Mouse (Mus musculus): ENCODE measurements around the gene Aars2. TPM values are rescaled to one million over a fixed set of nuclear protein-coding genes. Genes with fewer than 3 reads are reported as not detected.

Aars2 gene
- polyA plus RNA-seq, 2 experiments from 2014 or later = 2.4 to 5.1 TPM

DNA sequence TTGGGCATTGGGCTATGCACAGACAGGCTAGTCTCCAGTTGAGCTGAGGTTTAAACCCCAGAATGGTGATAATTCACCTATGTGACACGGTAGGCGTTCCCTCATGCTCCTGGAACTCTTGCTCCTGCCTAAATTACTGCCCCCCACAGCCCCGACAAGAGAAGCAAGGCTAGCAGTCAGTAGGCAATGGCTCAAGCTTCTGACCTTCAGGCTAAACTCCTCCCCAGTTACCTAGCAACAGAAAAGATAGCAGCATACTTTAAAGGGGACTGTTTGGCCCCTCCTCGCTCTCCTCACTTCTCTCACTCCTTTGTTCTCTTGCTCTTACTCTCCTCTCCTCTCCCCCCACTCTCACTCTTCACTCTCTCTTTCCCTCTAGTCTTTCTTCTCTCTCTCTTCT lies 5.7 kb upstream of the Aars2 start:
- ATAC-seq = no peak

DNA sequence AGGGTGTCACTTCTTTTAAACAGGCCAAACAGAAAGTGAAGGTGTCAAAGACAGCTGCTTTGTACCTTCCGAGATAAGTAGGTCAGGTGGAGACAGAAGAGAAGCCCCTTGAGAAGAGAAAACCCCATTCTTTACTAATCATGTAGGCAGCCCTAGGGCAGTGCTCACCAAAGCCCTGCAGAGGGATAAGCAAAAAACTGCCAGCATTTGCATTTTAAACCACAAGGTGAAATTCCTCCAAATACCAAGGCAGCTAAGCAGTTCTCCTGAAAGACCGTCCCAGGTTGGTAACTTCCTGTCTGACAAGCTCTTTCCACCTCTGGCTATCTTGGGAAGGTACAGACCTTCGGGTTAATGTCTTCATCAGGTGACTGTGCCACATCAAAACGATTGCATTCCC lies 4.3 kb upstream of the Aars2 start:
- no peak for ATAC-seq

DNA sequence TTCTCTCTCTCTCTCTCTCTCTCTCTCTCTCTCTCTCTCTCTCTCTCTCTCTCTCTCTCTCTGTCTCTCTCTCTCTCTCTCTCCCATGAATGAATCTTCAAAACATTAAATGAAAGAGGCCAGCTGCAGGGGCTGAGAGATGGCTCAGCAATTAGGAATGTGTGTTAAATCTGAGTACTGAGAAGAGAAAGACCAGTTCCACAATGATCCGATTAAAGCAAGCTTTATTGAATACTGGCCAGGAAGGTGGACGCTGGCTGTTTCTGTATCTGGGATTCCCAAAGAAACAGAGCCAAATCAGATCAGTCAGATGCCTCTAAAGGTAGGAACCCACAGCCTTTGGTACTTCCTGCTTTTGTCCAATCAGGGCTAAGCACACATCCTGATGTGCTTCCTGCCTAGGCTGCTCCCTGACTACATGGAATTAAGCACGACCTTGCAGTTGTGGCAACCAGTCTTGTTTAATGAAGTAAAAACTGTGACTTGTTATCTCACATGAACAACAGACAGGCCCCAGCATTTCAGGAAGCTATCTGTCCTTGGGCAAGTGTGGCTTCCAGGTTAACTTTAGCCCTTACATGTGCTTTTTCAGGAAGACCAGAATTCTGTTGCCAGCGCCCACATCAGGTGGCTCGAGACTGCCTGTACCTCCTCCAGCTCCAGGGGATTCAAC lies 3.2 kb upstream of the Aars2 start:
- ATAC-seq = no peak

- no peak for ATAC-seq
These were observed 638 bp upstream of the Aars2 start for GRCm38 (mm10) chr17:45505941-45506465.

DNA sequence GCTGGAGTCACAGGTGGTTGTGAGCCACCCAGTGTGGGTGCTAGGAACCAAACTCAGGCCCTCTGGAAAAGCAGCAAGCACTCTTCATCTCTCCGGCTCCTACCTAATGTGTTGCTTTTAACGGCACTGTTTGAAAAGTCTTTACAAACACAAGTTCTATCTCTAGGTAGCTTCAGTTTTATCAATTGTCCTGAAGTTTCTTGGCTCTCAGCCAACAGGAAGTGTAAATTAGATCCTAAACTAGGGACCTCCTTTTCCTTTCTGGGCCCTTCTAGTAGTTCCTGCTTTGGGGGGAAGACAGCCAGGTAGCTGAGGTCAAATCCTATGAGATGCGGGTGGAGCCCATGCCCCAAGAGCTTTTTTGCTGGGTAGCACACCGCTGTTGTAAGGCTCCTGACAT lies 4.2 kb downstream of the Aars2 start:
- ATAC-seq = no peak

DNA sequence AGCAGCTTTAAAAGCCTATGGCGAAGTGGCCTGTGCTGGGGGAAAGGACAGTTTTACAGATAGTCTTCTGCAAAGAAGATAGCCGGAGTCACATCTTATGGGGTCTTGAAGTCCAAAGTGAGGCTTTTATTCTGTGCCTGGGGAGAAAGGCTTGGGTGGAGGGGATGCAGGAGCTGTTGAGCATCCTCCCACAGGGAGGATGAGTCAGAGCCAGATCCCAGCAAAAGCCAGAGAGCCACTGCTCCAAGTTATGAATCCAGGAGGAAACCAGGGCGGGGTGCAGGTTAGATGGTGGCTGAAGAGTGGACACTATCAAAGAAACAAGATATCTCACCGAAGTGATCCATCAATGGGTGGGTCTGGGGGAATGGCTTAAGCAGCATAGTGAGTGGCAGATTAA lies 5.1 kb downstream of the Aars2 start:
- no peak for ATAC-seq

DNA sequence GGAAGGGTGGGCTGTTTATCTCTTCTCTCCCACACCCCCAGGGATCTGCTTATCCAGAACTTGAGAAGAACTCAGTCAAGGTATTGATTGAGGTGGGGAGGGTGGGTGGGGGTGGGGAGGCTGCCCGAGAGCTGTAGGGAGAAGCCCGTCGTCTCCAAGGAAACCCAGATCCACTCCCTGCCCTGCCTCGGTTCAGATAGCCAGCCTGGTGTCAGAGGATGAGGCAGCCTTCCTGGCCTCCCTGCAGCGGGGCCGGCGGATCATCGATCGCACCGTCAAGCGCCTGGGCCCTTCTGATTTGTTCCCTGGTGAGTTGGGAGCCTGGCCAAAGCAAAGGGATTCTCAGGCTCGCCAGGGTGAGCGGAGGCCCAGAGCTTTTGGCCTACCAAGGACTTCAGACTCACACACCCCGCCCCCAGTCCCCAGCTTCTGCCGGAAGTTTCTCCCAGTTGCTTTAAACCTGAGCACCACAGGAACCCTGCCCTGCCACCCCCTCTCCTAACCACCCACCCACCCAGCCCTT lies 8.6 kb downstream of the Aars2 start:
- ATAC-seq = no peak

GRCm38 (mm10) chr17:45515806-45516205 lies 9.2 kb downstream of the Aars2 start:
- ATAC-seq = no peak

DNA sequence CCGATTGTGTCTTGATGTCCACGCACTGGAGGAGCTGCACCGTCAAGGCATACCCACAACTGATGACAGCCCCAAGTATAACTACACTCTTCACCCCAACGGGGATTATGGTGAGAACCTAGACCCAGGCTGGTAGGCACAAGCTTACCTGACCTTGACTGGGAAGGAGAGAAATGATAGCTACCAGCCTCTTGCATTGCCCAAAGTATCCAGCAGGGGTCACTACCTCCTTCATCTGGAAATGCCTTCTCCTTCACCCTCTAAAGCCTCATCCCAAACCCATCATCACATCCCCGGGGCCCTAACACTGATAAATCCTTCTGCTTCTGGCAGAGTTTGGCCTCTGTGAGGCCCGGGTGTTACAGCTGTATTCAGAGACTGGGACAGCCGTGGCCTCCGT lies 9.8 kb downstream of the Aars2 start:
- ATAC-seq = peak; percentile 67

- ATAC-seq = no peak
These were observed 10.5 kb downstream of the Aars2 start for GRCm38 (mm10) chr17:45517135-45517534.

- ATAC-seq = no peak
These were observed 11.0 kb downstream of the Aars2 start for GRCm38 (mm10) chr17:45517549-45518215.

GRCm38 (mm10) chr17:45518766-45519475 lies 12.3 kb downstream of the Aars2 start:
- no peak for ATAC-seq

DNA sequence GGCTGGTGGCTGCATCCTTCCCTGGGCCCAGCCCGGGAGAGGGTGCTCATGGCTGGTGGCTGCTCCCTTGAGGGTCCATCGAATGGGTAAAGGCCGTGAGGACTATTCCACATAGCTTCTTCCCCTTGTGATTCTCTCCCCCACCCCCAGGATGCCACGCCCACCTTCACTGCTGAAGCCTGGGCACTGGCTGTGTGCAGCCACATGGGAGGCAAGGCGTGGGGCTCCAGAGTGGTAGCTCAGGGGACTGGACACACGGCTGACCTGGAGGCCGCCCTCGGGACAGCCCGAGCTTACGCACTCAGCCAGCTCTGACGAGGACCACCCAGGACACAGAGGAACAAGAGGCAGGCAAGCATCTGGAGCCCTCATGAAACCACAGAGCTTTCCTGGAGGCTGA lies 13.5 kb downstream of the Aars2 start:
- ATAC-seq = no peak

- ATAC-seq = no peak
These were observed 16.6 kb downstream of the Aars2 start, which contains the start of gene Tcte1 for GRCm38 (mm10) chr17:45523263-45523662. TSS of gene Tcte1 (plus strand) at chr17:45523434.

- ATAC-seq = no peak
These were observed 18.3 kb downstream of the Aars2 start for GRCm38 (mm10) chr17:45524961-45525360.

- no peak for ATAC-seq
These were observed 19.9 kb downstream of the Aars2 start for GRCm38 (mm10) chr17:45526571-45526970.

- ATAC-seq = no peak
These were observed 23.7 kb downstream of the Aars2 start for GRCm38 (mm10) chr17:45530346-45530782.

GRCm38 (mm10) chr17:45532896-45533295 lies 26.3 kb downstream of the Aars2 start:
- ATAC-seq = no peak

GRCm38 (mm10) chr17:45536264-45536663 lies 29.6 kb downstream of the Aars2 start:
- no peak for ATAC-seq

- ATAC-seq = no peak
These were observed 31.8 kb downstream of the Aars2 start for GRCm38 (mm10) chr17:45538394-45538793.

DNA sequence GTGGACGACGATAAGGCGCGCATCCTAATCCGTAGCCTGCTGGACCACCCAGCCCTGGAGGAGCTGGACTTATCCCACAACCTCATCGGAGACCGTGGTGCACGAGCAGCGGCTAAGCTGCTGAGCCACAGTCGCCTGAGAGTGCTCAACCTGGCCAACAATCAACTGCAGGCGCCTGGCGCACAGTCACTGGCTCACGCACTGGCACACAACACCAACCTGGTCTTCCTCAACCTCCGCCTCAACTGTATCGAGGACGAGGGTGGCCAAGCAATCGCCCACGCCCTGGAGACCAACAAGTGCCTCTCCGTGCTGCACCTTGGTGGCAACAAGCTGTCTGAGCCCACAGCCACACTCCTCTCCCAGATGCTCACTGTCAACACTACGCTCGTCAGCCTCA lies 33.0 kb downstream of the Aars2 start:
- no peak for ATAC-seq

- ATAC-seq = no peak
These were observed 35.5 kb downstream of the Aars2 start for GRCm38 (mm10) chr17:45542129-45542528.

GRCm38 (mm10) chr17:45542705-45543104 lies 36.1 kb downstream of the Aars2 start:
- ATAC-seq = no peak
